Mouse (Mus musculus): ENCODE results near the gene Rab43.

DNA sequence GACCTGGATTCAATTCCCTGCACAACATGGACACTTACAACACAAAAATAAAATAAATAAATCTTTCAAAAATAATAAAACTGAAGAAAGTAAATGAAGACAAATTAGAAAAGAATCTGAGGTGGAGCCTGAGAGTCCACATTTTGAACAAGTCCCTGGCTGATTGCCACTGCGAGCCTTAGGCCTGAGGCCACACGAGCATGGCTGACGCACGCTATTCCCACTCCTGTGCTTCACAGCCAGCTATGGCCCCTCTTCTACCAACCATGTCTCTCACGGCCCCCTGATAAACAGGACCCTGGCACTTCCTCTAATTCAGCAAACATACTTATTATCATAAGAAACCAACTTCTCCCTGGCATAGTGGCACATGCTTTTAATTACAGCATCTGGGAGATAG is 25.3 kb downstream of the Rab43 start:
- TF ChIP-seq POLR2A (IDR thresholded peaks at IDR 0.05; ENCODE audit: extremely low read depth, insufficient read depth, low read length) = no peak
- no peak for TF ChIP-seq CTCF (IDR thresholded peaks at IDR 0.05; ENCODE audit: low read depth, low read length)

Data from liver, adult 2 months (tissue).